Mouse (Mus musculus): ENCODE results near the gene Gimap8. TPM values are rescaled to one million over a fixed set of nuclear protein-coding genes. Genes with fewer than 3 reads are reported as not detected.

Gene Gimap8
- polyA plus RNA-seq, 2 experiments: 0.17 to 1.3 TPM

DNA sequence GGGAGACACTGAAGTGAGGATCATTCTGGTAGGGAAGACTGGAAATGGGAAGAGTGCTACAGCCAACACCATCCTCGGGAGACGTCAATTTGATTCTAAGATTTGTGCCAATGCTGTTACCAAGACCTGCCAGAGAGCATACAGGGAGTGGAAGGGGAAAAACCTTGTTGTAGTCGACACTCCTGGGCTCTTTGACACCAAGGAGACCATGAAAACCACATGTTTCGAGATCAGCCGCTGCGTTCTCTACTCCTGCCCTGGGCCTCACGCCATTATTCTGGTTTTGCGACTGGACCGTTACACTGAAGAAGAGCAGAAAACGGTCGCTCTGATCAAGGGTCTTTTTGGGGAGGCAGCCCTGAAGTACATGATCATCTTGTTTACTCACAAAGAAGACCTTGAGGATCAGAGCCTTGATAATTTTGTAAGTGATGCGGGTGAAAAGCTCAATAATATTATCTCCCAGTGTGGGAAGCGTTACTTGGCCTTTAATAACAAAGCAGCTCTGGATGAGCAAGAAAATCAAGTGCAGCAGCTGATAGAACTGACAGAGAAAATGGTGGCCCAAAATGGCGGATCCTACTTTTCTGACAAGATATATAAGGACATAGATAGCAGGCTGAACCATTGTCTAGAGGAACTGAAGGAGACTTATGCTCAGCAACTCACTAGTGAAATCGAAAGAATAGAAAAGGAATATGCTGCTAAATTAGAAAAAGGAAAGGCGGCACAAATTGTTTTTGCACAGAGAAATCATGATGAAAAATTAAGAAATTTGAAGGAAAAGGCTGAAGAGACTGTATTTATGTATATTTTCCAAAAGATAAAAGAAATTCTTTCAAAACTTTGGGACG lies 30.7 kb downstream of the Gimap8 start:
- H3K4me1 ChIP-seq (replicated peaks; ENCODE audit: control insufficient read depth in 2 of 2, insufficient read depth in 2 of 2, low read length in 1 of 2): peaks cover 0 to 18% of the 10 kb centered on the region in 2 experiments; a peak in 2 of 4 replicates
- 74% methylated on average over 17 of the region's 17 CpGs for WGBS (ENCODE audit: insufficient replicate concordance)
- H3K27ac ChIP-seq: no peak overlapping the region
- DNase-seq (ENCODE audit: low read depth in 3 of 3, low spot score in 3 of 3) (no peak), ATAC-seq (ENCODE audit: insufficient read depth) (no peak)
- H3K4me3 ChIP-seq (ENCODE audit: insufficient read depth in 1 of 2, low read depth in 2 of 2, low read length in 2 of 2): no peak overlapping the region
- TF ChIP-seq CTCF (IDR thresholded peaks at IDR 0.05; ENCODE audit: low read depth): no peak
- TF ChIP-seq EP300 (IDR thresholded peaks at IDR 0.05; ENCODE audit: low read depth): no peak
- H3K9me3 ChIP-seq (ENCODE audit: control insufficient read depth, low read length): no peaks in the 10 kb centered on the region
- no peak overlapping the region for H3K9ac ChIP-seq (replicated peaks)
- H3K27me3 ChIP-seq (ENCODE audit: control insufficient read depth, insufficient read depth, low read length): no peaks in the 10 kb centered on the region
- H3K36me3 ChIP-seq (replicated peaks; ENCODE audit: control insufficient read depth, insufficient read depth, low read depth): no peaks in the 10 kb centered on the region
- H3K4me2 ChIP-seq (ENCODE audit: low read depth): no peak overlapping the region; the same call in 1 of the 2 replicates

DNA sequence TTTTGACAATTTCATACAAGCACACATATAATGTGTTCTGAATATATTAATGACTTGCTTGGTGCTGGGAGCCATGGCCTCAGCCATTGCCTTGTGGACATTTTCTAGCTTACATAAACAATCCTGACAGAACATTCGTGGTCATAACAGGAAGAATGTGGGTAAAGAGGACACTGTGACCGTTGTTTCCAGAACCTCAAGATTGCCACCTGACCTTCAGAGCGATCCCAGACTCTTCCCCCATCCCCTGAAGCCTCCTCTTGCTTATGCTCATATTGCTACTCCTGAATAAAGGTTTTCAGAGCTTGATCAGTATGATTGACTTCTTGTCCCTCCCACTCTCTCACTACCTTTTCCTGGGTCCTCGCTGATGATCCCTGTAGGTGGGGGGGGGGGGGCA lies 31.4 kb downstream of the Gimap8 start:
- no peaks in the 10 kb centered on the region for H3K27me3 ChIP-seq (ENCODE audit: control insufficient read depth, insufficient read depth, low read length)
- TF ChIP-seq CTCF (IDR thresholded peaks at IDR 0.05; ENCODE audit: low read depth): no peak
- no peak for TF ChIP-seq EP300 (IDR thresholded peaks at IDR 0.05; ENCODE audit: low read depth)
- DNase-seq (ENCODE audit: low read depth in 3 of 3, low spot score in 3 of 3) (no peak), ATAC-seq (ENCODE audit: insufficient read depth) (no peak)
- no peaks in the 10 kb centered on the region for H3K36me3 ChIP-seq (replicated peaks; ENCODE audit: control insufficient read depth, insufficient read depth, low read depth)
- H3K9ac ChIP-seq (replicated peaks): no peak overlapping the region
- H3K4me1 ChIP-seq (replicated peaks; ENCODE audit: control insufficient read depth in 2 of 2, insufficient read depth in 2 of 2, low read length in 1 of 2): peaks cover 0 to 18% of the 10 kb centered on the region in 2 experiments; a peak in 2 of 4 replicates
- H3K9me3 ChIP-seq (ENCODE audit: control insufficient read depth, low read length): no peaks in the 10 kb centered on the region
- 30% methylated on average over 4 of the region's 4 CpGs for WGBS (ENCODE audit: insufficient replicate concordance)
- no peak overlapping the region for H3K4me2 ChIP-seq (ENCODE audit: low read depth)
- no peak overlapping the region for H3K4me3 ChIP-seq (ENCODE audit: insufficient read depth in 1 of 2, low read depth in 2 of 2, low read length in 2 of 2)
- H3K27ac ChIP-seq: no peak overlapping the region

DNA sequence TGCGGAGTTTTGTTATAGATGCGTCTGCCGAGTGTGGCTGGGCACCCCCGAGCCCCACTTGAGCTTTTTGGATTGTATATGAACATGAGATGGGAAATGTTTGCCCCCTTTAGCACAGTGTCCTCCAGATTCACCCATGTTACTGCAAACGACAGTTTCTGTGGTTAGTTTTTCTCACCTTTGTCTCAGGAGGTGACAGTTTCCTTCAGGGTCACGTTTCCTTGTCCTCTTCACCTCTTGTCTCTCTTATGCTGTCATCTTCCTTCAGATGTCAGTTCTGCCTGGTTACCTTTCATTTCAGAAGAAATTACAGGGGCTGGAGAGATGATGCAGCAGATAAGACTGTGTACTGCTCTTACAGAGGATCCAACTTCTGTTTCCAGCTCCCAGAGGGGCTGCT lies 32.7 kb downstream of the Gimap8 start:
- no peak for TF ChIP-seq CTCF (IDR thresholded peaks at IDR 0.05; ENCODE audit: low read depth)
- no peak for TF ChIP-seq EP300 (IDR thresholded peaks at IDR 0.05; ENCODE audit: low read depth)
- DNase-seq (ENCODE audit: low read depth in 3 of 3, low spot score in 3 of 3) (no peak), ATAC-seq (ENCODE audit: insufficient read depth) (no peak)
- H3K4me2 ChIP-seq (ENCODE audit: low read depth): no peak overlapping the region
- WGBS (ENCODE audit: insufficient replicate concordance): 63% methylated on average over 6 of the region's 6 CpGs
- H3K4me1 ChIP-seq (replicated peaks; ENCODE audit: control insufficient read depth in 2 of 2, insufficient read depth in 2 of 2, low read length in 1 of 2): peaks cover 0 to 21% of the 10 kb centered on the region in 2 experiments; a peak in 2 of 4 replicates
- no peak overlapping the region for H3K9ac ChIP-seq (replicated peaks)
- no peaks in the 10 kb centered on the region for H3K27me3 ChIP-seq (ENCODE audit: control insufficient read depth, insufficient read depth, low read length)
- no peaks in the 10 kb centered on the region for H3K36me3 ChIP-seq (replicated peaks; ENCODE audit: control insufficient read depth, insufficient read depth, low read depth)
- no peak overlapping the region for H3K27ac ChIP-seq
- no peak overlapping the region for H3K4me3 ChIP-seq (ENCODE audit: insufficient read depth in 1 of 2, low read depth in 2 of 2, low read length in 2 of 2)
- H3K9me3 ChIP-seq (ENCODE audit: control insufficient read depth, low read length): no peaks in the 10 kb centered on the region

DNA sequence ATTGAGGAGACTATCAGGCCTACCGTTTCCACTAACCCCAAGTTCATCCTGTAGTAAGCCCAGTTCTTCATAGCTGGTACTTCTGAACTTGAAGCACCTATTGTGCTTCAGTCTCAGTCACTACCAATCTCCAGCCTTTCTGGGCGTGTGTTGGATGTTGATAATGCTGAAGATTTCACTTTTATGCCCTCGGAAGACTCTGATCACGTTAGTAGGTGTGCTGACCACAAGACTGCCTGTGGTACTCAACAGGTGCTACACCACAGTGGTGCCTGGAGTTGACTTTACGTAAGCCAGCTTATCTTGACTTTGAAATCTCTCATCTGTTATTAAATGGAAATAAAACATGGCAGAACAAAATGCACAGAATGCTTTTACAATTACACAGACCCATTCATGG lies 33.4 kb downstream of the Gimap8 start:
- H3K9ac ChIP-seq (replicated peaks): no peak overlapping the region
- DNase-seq (ENCODE audit: low read depth in 3 of 3, low spot score in 3 of 3) (no peak), ATAC-seq (ENCODE audit: insufficient read depth) (no peak)
- 41% methylated on average over 5 of the region's 5 CpGs for WGBS (ENCODE audit: insufficient replicate concordance)
- no peaks in the 10 kb centered on the region for H3K27me3 ChIP-seq (ENCODE audit: control insufficient read depth, insufficient read depth, low read length)
- no peaks in the 10 kb centered on the region for H3K9me3 ChIP-seq (ENCODE audit: control insufficient read depth, low read length)
- no peak overlapping the region for H3K27ac ChIP-seq
- H3K4me1 ChIP-seq (replicated peaks; ENCODE audit: control insufficient read depth in 2 of 2, insufficient read depth in 2 of 2, low read length in 1 of 2): peaks cover 0 to 18% of the 10 kb centered on the region in 2 experiments; a peak in 2 of 4 replicates
- H3K4me3 ChIP-seq (ENCODE audit: insufficient read depth in 1 of 2, low read depth in 2 of 2, low read length in 2 of 2): no peak overlapping the region
- H3K4me2 ChIP-seq (ENCODE audit: low read depth): no peak overlapping the region
- TF ChIP-seq CTCF (IDR thresholded peaks at IDR 0.05; ENCODE audit: low read depth) (no peak), EP300 (IDR thresholded peaks at IDR 0.05; ENCODE audit: low read depth) (no peak)
- H3K36me3 ChIP-seq (replicated peaks; ENCODE audit: control insufficient read depth, insufficient read depth, low read depth): no peaks in the 10 kb centered on the region

DNA sequence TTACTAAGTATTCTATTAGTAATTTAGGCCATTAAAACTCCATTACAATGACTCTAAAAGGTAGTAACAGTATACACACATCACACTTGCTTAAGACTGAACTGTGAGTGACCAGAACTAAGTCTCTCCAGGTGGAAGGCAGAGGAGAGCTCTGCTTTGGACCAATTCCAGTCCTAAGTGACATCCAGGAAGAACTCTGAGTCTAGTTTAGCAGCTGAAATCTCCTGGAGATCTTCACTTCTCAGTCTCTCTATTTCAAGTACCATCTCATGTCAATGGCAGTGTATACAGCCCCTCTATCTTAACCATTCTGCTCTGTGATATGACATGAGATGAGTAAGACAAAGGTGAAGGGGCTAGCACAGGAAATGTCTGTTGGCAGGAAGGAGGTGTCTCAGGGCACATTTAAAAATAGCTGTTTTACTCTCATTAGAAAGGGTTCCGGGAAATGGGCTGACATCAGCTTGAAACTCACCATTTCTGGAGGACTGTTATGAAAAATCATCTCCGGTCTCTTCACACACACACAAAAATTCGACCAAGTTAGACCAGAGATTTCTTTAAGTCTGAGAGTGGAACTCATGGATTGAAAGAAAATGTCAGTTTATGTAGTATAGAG lies 34.5 kb downstream of the Gimap8 start:
- DNase-seq (ENCODE audit: low read depth in 3 of 3, low spot score in 3 of 3) (no peak), ATAC-seq (ENCODE audit: insufficient read depth) (no peak)
- Histone ChIP-seq H3K4me2 (ENCODE audit: low read depth) (no peak overlapping the region), H3K9ac (replicated peaks) (no peak overlapping the region), H3K4me3 (ENCODE audit: insufficient read depth in 1 of 2, low read depth in 2 of 2, low read length in 2 of 2) (no peak overlapping the region), H3K27me3 (ENCODE audit: control insufficient read depth, insufficient read depth, low read length) (no peaks in the 10 kb centered on the region), H3K4me1 (replicated peaks; ENCODE audit: control insufficient read depth in 2 of 2, insufficient read depth in 2 of 2, low read length in 1 of 2) (peaks cover 0 to 13% of the 10 kb centered on the region in 2 experiments; a peak in 2 of 4 replicates), H3K27ac (no peak overlapping the region), H3K9me3 (ENCODE audit: control insufficient read depth, low read length) (no peaks in the 10 kb centered on the region), H3K36me3 (replicated peaks; ENCODE audit: control insufficient read depth, insufficient read depth, low read depth) (no peaks in the 10 kb centered on the region)
- TF ChIP-seq CTCF (IDR thresholded peaks at IDR 0.05; ENCODE audit: low read depth) (no peak), EP300 (IDR thresholded peaks at IDR 0.05; ENCODE audit: low read depth) (no peak)
- WGBS (ENCODE audit: insufficient replicate concordance): 14% methylated on average over 3 of the region's 3 CpGs
